Mouse (Mus musculus) thymus, postnatal 10 days (tissue): ENCODE measurements around the gene Map3k7cl.

Experiments used
- DNase-seq, 2 experiments: peaks; one replicate each; pipeline ENCODE4 v3.0.0; 2021; ENCODE audit warnings: low spot score in 2 of 2

The Map3k7cl gene

DNA sequence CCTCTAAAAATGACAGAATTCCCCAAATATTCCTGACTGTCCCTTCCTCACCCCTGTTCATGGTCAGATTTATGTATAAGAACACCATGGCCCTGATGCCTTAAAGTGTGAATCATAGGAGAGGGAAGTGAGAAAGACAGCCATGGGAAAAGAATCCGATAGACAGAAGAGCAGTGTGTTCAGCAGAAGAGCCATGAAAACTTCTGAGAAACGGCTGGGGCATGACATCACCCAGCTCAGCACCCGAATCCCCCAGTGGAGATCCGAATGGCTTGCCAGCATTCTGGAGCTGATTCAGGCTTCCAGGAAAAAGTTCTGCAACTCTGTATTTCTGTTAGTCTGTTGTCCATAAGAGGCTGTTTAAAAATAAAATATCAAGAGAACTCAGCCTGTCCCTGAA is 82.7 kb downstream of the Map3k7cl start:
- DNase-seq = no peak

DNA sequence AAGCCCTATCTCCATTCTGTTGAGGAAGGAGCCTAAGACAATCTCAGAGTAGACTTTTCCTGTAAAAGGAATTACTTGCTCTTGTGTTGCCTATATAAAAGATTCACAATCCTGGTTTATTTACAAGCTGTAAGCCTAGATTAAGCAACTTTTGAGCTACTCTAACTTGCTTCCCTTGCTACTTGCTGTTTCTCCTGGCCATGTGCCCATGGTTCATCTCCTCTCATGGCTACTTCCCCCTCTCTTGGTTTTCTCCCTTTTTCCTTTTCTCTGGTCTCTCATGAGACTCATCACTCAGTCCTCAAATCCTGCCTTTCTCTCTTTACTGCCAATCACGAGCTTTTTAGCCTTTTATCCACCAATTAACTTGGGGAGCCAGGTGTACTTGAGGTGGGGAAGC is 85.0 kb downstream of the Map3k7cl start:
- no peak for DNase-seq

DNA sequence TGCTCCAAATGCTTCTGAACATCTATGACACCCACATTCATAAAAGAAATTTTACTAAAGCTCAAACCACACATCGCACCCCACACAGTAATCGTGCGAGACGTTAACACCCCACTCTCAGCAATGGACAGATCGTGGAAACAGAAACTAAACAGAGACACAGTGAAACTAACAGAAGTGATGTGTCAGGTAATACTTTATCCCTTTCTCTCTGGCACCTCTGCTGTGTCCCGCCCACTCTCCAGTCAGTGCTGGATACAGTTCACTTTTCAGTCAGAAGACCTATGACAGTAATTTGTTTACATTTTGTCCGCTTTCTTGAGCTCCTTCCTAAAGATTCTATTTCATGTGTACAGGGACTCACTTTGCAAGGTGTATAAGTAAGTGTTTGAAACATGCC is 89.1 kb downstream of the Map3k7cl start:
- no peak for DNase-seq

DNA sequence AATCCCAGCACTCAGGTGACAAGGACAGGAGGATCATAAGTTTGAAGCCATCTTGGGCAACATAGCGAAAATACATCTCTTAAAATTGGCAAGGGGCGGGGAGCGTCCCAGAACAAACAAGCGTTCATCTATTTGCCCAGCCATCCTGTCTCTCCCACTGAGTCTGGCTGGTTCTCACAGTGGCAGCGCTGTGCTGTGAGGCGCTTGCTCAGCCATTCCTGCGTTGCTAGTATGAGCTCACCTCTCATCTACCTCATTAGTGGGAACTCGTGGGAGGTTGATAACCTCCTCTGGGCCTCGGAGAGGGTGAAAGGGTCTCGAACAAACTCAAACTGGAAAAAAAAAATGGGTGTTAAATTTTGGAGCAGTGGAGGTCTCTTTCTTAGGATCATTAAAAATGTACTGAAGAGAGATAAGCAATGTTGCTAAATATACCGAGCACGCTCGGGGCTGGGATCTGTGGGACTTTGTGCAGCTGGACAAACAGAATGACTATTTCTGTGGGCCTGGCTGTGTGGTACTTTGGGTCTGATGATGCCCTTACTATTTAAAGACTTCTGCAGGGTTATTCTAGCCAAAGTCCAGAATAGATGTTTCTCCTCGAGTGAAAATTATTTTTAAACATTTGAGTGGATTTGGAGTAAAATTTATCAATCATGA is 91.1 kb downstream of the Map3k7cl start:
- no peak for DNase-seq
